Mouse (Mus musculus): ENCODE results near the gene Rora. TPM values are rescaled to one million over a fixed set of nuclear protein-coding genes. Genes with fewer than 3 reads are reported as not detected.

Gene Rora
- polyA plus RNA-seq, 1 experiment from 2014 or later = 6.0 TPM

GRCm38 (mm10) chr9:69021482-69021881 is 367.9 kb downstream of the Rora start:
- WGBS = 85% methylated on average over 1 of the region's 1 CpGs
- Histone ChIP-seq H3K27ac (ENCODE audit: low read depth, low read length) (no peak overlapping the region), H3K36me3 (ENCODE audit: control insufficient read depth, insufficient read depth, low read length) (no peaks in the 10 kb centered on the region), H3K27me3 (ENCODE audit: control insufficient read depth, insufficient read depth, low read length) (no peaks in the 10 kb centered on the region), H3K9me3 (ENCODE audit: control insufficient read depth, low read length) (no peaks in the 10 kb centered on the region), H3K4me1 (replicated peaks; ENCODE audit: control insufficient read depth, insufficient read depth, low read length) (no peaks in the 10 kb centered on the region), H3K4me2 (ENCODE audit: low read depth, low read length, severe bottlenecking) (no peak overlapping the region), H3K4me3 (ENCODE audit: low read depth, low read length) (no peak overlapping the region), H3K9ac (ENCODE audit: low read length) (no peak overlapping the region)
- DNase-seq (ENCODE audit: low spot score) = no peak
- no peak for ATAC-seq (replicated peaks; ENCODE audit: low FRiP score)

GRCm38 (mm10) chr9:69023314-69023713 is 369.7 kb downstream of the Rora start:
- Histone ChIP-seq H3K4me1 (replicated peaks; ENCODE audit: control insufficient read depth, insufficient read depth, low read length) (no peaks in the 10 kb centered on the region), H3K27ac (ENCODE audit: low read depth, low read length) (no peak overlapping the region), H3K27me3 (ENCODE audit: control insufficient read depth, insufficient read depth, low read length) (no peaks in the 10 kb centered on the region), H3K9me3 (ENCODE audit: control insufficient read depth, low read length) (no peaks in the 10 kb centered on the region), H3K36me3 (ENCODE audit: control insufficient read depth, insufficient read depth, low read length) (no peaks in the 10 kb centered on the region), H3K9ac (ENCODE audit: low read length) (no peak overlapping the region), H3K4me2 (ENCODE audit: low read depth, low read length, severe bottlenecking) (no peak overlapping the region), H3K4me3 (ENCODE audit: low read depth, low read length) (no peak overlapping the region)
- ATAC-seq (replicated peaks; ENCODE audit: low FRiP score) (no peak), DNase-seq (ENCODE audit: low spot score) (no peak)
- 94% methylated on average over 3 of the region's 3 CpGs for whole genome bisulfite sequencing

- no peak overlapping the region for H3K4me2 ChIP-seq (ENCODE audit: low read depth, low read length, severe bottlenecking)
Observed at GRCm38 (mm10) chr9:69028177-69028576, 374.6 kb downstream of the Rora start.

GRCm38 (mm10) chr9:69034301-69034871 is 380.8 kb downstream of the Rora start:
- Histone ChIP-seq H3K9ac (ENCODE audit: low read length) (no peak overlapping the region), H3K4me2 (ENCODE audit: low read depth, low read length, severe bottlenecking) (no peak overlapping the region), H3K27ac (ENCODE audit: low read depth, low read length) (no peak overlapping the region), H3K9me3 (ENCODE audit: control insufficient read depth, low read length) (no peaks in the 10 kb centered on the region), H3K4me3 (ENCODE audit: low read depth, low read length) (no peak overlapping the region), H3K27me3 (ENCODE audit: control insufficient read depth, insufficient read depth, low read length) (no peaks in the 10 kb centered on the region), H3K4me1 (replicated peaks; ENCODE audit: control insufficient read depth, insufficient read depth, low read length) (no peaks in the 10 kb centered on the region), H3K36me3 (ENCODE audit: control insufficient read depth, insufficient read depth, low read length) (no peaks in the 10 kb centered on the region)
- no peak for ATAC-seq (replicated peaks; ENCODE audit: low FRiP score)
- 92% methylated on average over 10 of the region's 10 CpGs for WGBS
- no peak for DNase-seq (ENCODE audit: low spot score)

More at GRCm38 (mm10) chr9:69028177-69028576, 374.6 kb downstream of the Rora start:
- Histone ChIP-seq H3K4me3 (ENCODE audit: low read depth, low read length) (no peak overlapping the region), H3K27ac (ENCODE audit: low read depth, low read length) (no peak overlapping the region), H3K9ac (ENCODE audit: low read length) (no peak overlapping the region), H3K4me1 (replicated peaks; ENCODE audit: control insufficient read depth, insufficient read depth, low read length) (no peaks in the 10 kb centered on the region), H3K36me3 (ENCODE audit: control insufficient read depth, insufficient read depth, low read length) (no peaks in the 10 kb centered on the region), H3K9me3 (ENCODE audit: control insufficient read depth, low read length) (no peaks in the 10 kb centered on the region), H3K27me3 (ENCODE audit: control insufficient read depth, insufficient read depth, low read length) (no peaks in the 10 kb centered on the region)
- ATAC-seq (replicated peaks; ENCODE audit: low FRiP score) (no peak), DNase-seq (ENCODE audit: low spot score) (no peak)
- WGBS = 80% methylated on average over 4 of the region's 4 CpGs

- no peak overlapping the region for H3K4me3 ChIP-seq (ENCODE audit: low read depth, low read length)
- no peaks in the 10 kb centered on the region for H3K27me3 ChIP-seq (ENCODE audit: control insufficient read depth, insufficient read depth, low read length)
- no peak overlapping the region for H3K9ac ChIP-seq (ENCODE audit: low read length)
- H3K36me3 ChIP-seq (ENCODE audit: control insufficient read depth, insufficient read depth, low read length) = no peaks in the 10 kb centered on the region
- 89% methylated on average over 7 of the region's 7 CpGs for WGBS
- ATAC-seq (replicated peaks; ENCODE audit: low FRiP score) (no peak), DNase-seq (ENCODE audit: low spot score) (no peak)
- H3K27ac ChIP-seq (ENCODE audit: low read depth, low read length) = no peak overlapping the region
- no peaks in the 10 kb centered on the region for H3K4me1 ChIP-seq (replicated peaks; ENCODE audit: control insufficient read depth, insufficient read depth, low read length)
- H3K4me2 ChIP-seq (ENCODE audit: low read depth, low read length, severe bottlenecking) = no peak overlapping the region
- H3K9me3 ChIP-seq (ENCODE audit: control insufficient read depth, low read length) = no peaks in the 10 kb centered on the region
Observed at GRCm38 (mm10) chr9:69035456-69035855, 381.9 kb downstream of the Rora start.

GRCm38 (mm10) chr9:69036296-69036695 is 382.7 kb downstream of the Rora start:
- H3K9me3 ChIP-seq (ENCODE audit: control insufficient read depth, low read length) = no peaks in the 10 kb centered on the region
- WGBS = 61% methylated on average over 3 of the region's 3 CpGs
- H3K27me3 ChIP-seq (ENCODE audit: control insufficient read depth, insufficient read depth, low read length) = no peaks in the 10 kb centered on the region
- H3K4me3 ChIP-seq (ENCODE audit: low read depth, low read length) = no peak overlapping the region
- H3K27ac ChIP-seq (ENCODE audit: low read depth, low read length) = no peak overlapping the region
- H3K36me3 ChIP-seq (ENCODE audit: control insufficient read depth, insufficient read depth, low read length) = no peaks in the 10 kb centered on the region
- no peak overlapping the region for H3K9ac ChIP-seq (ENCODE audit: low read length)
- DNase-seq (ENCODE audit: low spot score) (no peak), ATAC-seq (replicated peaks; ENCODE audit: low FRiP score) (no peak)
- no peak overlapping the region for H3K4me2 ChIP-seq (ENCODE audit: low read depth, low read length, severe bottlenecking)
- no peaks in the 10 kb centered on the region for H3K4me1 ChIP-seq (replicated peaks; ENCODE audit: control insufficient read depth, insufficient read depth, low read length)

GRCm38 (mm10) chr9:69043920-69044613 is 390.5 kb downstream of the Rora start:
- no peaks in the 10 kb centered on the region for H3K27me3 ChIP-seq (ENCODE audit: control insufficient read depth, insufficient read depth, low read length)
- no peak for ATAC-seq (replicated peaks; ENCODE audit: low FRiP score)
- 92% methylated on average over 8 of the region's 8 CpGs for WGBS

GRCm38 (mm10) chr9:69044614-69045133 is 391.1 kb downstream of the Rora start:
- no peak overlapping the region for H3K4me3 ChIP-seq (ENCODE audit: low read depth, low read length)

More at GRCm38 (mm10) chr9:69043920-69044613, 390.5 kb downstream of the Rora start:
- Histone ChIP-seq H3K9ac (ENCODE audit: low read length) (no peak overlapping the region), H3K36me3 (ENCODE audit: control insufficient read depth, insufficient read depth, low read length) (no peaks in the 10 kb centered on the region), H3K4me3 (ENCODE audit: low read depth, low read length) (no peak overlapping the region), H3K27ac (ENCODE audit: low read depth, low read length) (no peak overlapping the region), H3K4me2 (ENCODE audit: low read depth, low read length, severe bottlenecking) (no peak overlapping the region), H3K9me3 (ENCODE audit: control insufficient read depth, low read length) (no peaks in the 10 kb centered on the region; the same call in 1 of the 2 replicates), H3K4me1 (replicated peaks; ENCODE audit: control insufficient read depth, insufficient read depth, low read length) (no peaks in the 10 kb centered on the region)
- no peak for DNase-seq (ENCODE audit: low spot score)

More at GRCm38 (mm10) chr9:69044614-69045133, 391.1 kb downstream of the Rora start:
- Histone ChIP-seq H3K36me3 (ENCODE audit: control insufficient read depth, insufficient read depth, low read length) (no peaks in the 10 kb centered on the region), H3K4me1 (replicated peaks; ENCODE audit: control insufficient read depth, insufficient read depth, low read length) (no peaks in the 10 kb centered on the region), H3K27me3 (ENCODE audit: control insufficient read depth, insufficient read depth, low read length) (no peaks in the 10 kb centered on the region), H3K4me2 (ENCODE audit: low read depth, low read length, severe bottlenecking) (no peak overlapping the region), H3K9ac (ENCODE audit: low read length) (no peak overlapping the region), H3K27ac (ENCODE audit: low read depth, low read length) (no peak overlapping the region), H3K9me3 (ENCODE audit: control insufficient read depth, low read length) (no peaks in the 10 kb centered on the region; the same call in 1 of the 2 replicates)
- DNase-seq (ENCODE audit: low spot score) (no peak), ATAC-seq (replicated peaks; ENCODE audit: low FRiP score) (no peak)
- 94% methylated on average over 7 of the region's 7 CpGs for WGBS

Measured in forebrain, embryonic 11.5 days (tissue).